Mouse (Mus musculus): ENCODE measurements around the gene Alx3.

Gene Alx3

DNA sequence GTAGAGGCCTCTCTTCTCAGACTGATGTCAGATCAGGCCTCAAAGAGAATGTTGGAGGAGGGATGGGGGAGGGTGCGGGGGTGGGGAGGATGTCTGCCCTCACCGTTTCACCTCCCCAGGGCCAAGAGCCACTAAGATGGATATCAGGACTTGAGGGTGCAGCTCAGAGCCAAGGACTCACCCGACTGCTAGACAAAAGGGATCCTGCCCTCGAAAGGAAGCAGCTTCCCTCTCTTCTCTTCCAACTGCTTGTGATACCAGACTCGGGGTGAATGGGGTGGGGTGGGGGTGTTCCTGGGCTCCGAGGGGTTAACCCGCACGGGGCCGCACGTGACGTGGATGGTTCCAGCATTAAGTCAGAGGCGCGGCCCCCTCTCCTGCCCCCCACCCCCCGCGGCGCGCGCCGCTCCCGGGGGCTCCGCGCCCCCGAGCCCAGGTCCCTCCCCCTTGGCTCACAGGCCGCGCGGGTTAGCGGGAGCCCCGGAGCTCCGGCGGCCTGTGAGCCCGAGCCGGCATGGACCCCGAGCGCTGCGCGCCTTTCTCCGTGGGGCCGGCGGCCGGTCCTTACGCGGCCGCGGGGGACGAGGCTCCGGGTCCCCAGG lies at the start of gene Alx3:
Alx3 (plus strand) TSS at position 370 of the 602 bp plus-strand sequence.
- DNase-seq (ENCODE audit: low spot score), result no peak

DNA sequence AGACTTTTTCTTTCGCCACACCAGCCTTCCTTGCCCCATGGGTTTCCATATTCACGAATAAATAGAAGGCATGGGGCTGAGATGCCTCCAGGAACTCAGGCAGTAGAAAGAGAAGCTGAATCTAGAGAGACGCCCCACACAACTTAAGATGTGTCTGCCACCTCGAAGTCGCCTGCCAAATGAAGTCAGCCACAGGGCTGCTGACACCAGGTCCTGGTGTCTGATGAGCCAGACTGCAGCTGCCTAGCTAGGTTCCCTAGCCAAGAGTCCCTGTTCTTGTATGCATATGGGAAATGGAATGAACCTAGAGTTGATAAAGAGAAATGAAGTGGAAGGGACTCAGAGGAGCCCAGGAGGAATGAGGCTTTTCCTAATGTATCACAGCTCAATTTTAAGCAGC lies 49.6 kb upstream of the Alx3 start:
- no peak for DNase-seq (ENCODE audit: low spot score)

DNA sequence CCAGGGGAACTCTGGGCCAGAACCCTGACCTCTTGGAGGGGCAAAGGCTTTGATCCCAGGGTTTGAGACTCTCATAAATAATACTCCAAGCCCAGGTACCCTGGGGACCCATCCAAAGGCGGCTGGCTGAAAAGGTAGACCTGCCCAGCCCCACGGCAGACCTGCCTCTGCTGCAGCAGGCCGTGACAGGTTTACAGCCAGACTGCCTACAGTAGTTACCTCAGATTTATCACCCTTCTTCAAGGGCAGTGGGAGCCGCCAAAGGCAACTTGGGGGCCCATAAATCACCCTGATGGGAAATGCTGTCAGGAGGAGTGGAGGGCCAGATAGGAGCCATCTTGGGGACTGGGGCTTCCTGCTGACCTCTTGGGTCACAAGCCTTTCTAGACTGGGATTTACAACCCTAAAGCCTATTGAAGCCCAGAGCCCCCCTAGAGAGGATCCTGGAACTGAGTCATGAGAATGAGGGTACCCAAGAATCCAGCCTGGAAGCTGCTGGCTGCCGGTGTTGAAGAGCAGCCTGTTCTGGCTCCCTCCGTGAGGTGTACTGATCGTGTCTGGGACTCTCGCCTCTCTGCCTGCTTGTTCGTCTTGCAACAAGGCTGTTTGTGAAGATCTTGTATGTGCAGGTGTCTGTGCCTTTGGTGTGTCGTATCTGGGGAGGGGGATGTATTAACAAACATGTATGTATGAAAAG lies 49.0 kb upstream of the Alx3 start:
- no peak for DNase-seq (ENCODE audit: low spot score)

DNA sequence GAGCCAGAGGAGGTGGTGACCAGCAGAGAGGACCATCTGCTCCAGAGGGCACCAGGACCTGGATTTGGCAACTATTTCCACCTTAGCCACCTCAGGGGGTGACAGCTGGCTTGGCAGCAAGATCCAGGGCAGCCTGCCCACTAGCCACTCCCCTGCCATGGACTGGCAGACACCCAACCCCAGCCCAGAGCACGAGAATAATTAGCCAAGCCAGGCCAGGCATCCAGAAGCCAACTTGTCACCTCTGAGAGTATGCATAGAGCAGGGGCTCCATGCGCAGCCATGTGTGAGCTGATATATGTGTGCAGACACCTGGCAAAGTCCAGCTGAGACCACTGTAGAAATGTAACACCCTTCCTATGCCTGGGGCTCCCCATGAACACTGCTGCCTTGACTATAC lies 47.9 kb upstream of the Alx3 start:
- peak; percentile 80 for DNase-seq (ENCODE audit: low spot score)

DNA sequence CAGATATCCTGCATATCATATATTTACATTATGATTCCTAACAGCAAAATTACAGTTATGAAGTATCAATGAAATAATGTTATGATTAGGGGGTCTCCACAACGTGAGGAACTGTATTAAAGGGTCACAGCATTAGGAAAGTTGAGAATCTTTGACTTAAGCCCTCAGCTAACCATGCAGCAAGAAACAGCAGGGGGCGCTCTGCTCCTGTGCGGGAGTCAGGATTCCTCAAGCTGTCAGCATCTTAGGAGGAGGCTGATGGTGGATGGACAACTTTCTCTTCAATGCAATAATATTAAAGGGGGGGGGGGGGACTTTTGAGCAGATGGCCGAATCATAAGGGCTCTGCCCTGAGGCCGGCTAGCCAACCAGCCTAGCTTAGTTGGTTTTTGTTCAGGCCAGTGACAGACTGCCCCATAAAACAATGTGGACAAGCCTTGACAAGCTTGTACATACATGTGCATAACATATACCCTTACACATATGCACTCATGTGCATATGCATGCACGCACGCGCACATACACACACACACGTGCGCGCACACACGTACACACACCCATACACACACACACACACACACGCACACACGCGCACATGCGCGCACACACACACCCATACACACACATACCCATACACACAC lies 44.3 kb upstream of the Alx3 start:
- peak; percentile 73 for DNase-seq (ENCODE audit: low spot score)

DNA sequence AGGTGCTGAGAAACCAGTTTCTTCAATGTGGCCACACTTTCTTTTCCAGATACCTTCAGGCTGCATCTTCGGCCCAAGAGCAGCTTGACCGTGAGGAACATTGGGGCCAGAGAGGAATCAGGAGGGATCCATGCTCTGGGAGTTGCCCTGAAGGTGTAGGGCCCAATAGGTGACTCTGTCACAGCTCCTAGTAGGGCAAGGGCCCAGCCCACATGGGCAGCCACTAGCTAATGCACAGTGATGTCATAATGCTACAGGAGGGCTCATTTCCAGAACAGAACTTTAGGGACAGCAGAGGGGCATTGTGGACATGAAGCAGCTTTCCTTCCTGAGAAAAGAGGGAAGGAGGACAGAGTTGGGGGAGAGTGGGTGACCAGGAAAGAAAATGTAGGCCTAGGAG lies 40.0 kb upstream of the Alx3 start, which contains the start of gene Ubl4b:
Ubl4b (minus strand) TSS at position 232 of the 400 bp plus-strand sequence.
- no peak for DNase-seq (ENCODE audit: low spot score)

DNA sequence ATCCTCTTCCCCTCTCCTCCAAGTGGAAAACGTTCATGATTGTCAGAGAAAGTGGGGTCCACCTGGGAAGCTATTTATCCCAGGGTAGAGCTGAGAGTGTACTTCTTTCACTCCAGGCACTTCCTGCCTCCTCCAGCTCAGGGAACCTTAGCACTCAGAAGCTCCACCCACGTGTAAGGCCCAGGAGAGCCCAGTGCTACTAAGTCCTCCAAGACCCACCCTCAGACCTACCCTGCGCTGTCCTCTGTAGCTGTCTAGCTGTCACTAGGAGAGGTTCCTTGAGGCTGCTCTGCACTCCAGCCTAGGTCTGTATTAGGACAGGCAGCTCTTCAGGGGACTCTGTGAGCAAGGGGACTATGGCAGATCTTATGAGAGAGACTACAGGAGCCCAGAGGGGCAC lies 36.1 kb upstream of the Alx3 start:
- no peak for DNase-seq (ENCODE audit: low spot score)

DNA sequence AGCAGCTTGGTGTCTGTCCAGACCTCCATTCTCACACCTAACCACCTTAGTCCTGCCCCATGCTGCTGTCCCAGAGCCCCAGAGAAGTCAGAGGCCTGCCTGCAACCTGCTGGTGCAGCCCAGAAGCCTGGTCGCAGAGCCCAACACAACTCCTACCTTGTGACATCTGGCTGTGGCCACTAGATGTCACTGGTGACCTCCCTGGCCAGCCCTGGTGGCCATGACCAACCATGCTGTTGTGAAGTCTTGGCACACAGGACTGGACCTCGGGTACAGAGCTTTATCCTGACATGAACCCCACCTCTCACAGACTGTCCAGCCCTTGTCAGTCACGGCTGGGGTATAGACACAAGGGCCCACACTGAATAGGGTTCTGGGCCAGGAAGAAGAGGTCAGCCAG lies 35.6 kb upstream of the Alx3 start:
- peak; percentile 83 for DNase-seq (ENCODE audit: low spot score)

DNA sequence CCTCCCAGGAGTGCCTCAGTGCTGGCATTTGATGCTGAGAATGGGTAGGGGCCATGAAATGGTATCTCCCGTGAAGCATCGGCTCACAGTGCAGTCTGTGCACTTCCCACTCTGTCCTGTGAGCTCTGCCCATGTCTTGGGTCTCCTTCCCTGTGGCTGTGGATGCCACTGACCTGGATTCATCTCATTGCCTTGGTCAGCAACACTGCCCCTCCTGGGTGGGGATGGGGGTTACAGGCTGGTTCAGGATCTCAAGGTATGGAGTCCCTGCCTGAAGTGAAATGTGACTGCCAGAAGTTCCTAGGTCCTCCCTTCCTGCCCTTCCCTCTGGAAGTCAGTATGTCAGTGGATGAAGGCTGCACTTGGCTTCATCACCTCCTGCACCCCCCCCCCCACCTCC lies 32.7 kb upstream of the Alx3 start:
- no peak for DNase-seq (ENCODE audit: low spot score)

DNA sequence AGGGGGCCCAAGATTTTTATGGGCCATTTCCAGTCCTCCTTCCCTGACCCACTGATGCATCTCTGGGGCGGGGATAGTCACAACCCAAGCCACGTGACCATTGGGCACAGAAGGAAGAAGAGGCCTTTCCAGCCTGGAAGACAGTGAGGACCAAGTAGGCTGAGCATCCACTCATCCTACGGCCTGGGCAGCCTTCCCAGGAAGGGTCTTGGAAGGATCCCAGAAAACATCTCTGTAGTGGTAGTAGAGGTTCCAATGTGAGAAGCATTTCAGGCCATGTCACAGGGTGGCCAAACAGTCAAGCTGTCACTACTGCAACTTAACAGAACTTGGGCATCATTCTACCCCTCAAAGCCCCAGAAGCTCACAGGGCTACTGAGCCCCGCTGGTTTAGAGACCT lies 32.2 kb upstream of the Alx3 start:
- DNase-seq (ENCODE audit: low spot score), result no peak

DNA sequence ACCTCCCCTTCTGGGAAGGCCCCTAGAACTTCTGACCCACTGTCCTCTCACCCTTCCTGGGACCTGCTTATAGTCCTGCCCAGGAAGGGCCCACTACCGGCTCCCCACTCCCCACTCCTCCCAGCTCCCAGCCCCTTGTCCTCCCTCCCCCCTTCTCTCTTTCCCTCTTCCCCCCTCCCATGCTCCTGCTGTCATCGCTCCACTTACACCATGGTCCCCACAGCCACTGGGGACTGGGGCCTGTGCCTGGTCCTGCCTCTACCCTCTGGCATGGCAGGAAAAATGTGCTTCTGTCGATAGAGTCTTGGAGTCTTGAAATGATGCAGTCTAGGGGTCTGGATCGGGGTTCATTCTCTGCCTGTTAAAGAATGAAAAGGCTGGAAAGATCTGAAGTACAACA lies 31.0 kb upstream of the Alx3 start:
- no peak for DNase-seq (ENCODE audit: low spot score)

DNA sequence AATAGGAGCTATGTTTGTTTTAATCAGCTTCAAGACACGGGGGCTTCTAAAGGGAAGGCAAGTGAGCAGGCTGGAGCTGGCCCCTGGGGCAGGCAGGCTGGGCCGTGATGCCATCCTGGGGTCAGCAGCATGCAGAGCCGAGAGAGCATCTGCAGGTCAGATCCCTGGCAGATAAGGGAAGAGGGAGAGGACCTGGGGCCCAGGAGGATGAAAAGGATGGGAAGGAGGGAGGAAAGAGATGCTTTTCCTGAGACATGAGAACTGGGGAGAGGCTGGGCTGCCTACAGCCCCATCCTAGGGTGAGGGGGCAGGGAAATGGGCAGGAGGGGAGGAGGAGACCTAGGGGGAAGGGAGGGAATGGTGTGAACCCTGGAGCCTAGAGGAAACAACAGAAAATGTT lies 29.5 kb upstream of the Alx3 start:
- DNase-seq (ENCODE audit: low spot score), result peak; percentile 36

DNA sequence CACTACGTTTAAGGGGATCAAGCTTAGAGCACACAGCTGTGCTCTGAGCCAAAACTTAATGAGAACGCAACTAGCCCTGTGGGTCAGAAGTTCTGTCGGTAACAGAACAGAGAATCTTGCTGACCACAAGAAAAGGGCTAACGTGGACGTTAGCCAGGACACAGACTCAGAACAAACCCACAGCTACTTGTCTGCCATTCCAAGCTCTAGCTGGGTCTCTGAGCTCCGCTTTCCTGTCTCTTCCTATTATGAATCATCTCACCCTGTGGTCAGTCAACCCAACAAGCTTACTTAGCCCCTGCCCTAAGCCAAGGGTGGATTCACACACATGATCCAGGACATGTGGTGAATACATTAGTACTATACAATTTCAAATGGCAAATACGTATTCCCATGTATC lies 27.1 kb upstream of the Alx3 start:
- DNase-seq (ENCODE audit: low spot score), result no peak

DNA sequence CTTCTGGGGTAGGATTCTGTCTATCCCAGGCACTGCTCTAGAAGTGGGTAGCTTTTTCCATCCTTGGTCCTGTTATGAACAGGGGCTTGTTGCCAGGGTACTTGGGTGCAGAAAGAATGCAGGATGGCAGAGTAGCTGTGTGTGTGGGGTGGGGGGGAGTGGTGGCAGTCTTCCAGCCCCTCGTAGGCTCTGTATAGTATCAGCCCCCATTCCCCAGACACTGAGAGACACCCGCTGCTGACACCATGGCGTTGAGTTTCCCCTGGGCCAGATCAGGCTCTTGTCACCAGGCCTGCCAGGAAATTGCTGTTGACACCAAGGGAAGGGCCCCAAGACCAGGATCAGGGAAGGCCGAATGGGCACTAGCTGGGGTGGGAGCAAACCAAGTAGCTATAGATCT lies 26.1 kb upstream of the Alx3 start:
- DNase-seq (ENCODE audit: low spot score), result peak; percentile 67

DNA sequence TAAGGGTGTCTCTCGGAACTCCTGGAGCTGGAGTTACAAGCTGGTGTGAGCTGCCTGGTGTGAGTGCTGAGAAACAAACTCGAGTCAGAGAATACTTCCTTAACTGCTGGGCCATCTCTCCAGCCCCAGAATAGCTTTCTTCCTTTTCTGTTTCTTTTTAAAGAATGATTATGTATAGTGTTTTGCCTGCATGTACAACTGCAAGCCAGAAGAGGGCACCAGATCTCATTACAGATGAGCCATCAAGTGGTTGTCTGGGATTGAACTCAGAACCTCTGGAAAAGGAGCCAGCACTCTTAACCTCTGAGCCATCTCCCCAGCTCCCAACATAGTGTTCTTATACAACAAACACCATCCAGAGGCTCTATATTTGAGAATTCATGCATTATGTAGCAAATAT lies 23.6 kb upstream of the Alx3 start:
- no peak for DNase-seq (ENCODE audit: low spot score)

DNA sequence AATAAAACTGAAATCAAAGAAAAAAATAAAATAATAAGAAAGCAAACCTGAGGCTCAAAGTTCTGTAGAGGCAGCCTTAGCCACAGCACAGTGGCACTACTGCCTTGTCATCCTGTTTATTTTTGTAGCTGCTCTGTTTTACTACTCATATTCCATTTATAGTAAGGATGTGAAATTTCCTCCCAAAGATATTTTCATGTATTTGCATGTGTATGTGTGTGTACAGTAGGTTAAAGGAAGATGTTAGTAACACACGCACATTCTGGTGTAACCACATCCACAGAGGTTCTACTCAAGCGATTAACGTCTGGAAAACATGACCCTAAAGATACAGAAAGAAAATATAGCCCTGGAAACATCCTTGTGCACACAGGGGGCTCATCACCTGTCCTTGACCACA lies 18.0 kb upstream of the Alx3 start:
- DNase-seq (ENCODE audit: low spot score), result no peak

DNA sequence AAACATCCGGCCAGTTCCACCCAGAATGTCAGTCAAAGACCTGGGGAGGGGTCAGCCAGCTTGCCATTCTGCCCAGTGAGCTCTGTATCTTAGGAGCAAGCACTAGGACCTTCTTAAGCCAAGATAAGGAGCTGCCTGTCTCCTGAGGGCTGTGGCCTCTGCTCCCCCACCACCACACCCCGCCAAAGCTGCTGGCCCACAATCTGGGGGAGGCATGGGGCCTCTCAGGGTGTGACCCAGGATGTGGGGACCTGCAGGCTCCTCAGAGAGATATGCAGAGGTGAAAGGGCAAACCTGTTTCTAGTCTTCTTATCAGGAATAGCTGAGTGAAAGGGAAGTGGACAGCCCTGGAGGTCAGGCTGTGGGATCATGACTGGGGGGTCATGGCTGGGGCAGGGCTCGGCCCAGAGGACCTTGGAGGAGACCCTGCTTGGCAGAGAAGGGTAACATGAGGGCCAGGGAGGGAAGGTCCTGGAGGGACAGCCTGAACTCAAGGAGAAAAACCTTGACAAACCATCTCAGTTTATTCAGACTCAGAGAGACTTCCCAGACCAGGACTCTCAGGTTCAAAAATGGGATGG lies 16.9 kb upstream of the Alx3 start:
- DNase-seq (ENCODE audit: low spot score), result no peak

DNA sequence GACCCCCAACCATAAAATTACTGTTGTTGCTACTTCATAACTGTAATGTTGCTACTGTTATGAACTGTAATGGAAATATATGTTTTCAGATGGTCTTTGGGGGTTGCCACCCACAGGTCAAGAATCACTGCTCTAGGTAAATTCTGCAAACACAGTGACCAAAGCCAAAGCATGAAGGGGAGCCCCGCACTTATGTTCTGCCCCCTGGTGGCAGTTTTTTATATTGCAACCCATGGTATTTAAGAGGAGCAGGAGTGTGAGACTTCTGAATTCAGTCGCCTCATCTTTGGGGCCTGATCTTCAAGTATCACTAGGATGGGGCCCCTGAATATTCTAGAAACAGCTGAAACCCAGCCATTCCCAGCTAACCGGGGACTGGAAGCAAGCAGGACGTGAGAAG lies 15.4 kb upstream of the Alx3 start:
- DNase-seq (ENCODE audit: low spot score), result peak; percentile 73

DNA sequence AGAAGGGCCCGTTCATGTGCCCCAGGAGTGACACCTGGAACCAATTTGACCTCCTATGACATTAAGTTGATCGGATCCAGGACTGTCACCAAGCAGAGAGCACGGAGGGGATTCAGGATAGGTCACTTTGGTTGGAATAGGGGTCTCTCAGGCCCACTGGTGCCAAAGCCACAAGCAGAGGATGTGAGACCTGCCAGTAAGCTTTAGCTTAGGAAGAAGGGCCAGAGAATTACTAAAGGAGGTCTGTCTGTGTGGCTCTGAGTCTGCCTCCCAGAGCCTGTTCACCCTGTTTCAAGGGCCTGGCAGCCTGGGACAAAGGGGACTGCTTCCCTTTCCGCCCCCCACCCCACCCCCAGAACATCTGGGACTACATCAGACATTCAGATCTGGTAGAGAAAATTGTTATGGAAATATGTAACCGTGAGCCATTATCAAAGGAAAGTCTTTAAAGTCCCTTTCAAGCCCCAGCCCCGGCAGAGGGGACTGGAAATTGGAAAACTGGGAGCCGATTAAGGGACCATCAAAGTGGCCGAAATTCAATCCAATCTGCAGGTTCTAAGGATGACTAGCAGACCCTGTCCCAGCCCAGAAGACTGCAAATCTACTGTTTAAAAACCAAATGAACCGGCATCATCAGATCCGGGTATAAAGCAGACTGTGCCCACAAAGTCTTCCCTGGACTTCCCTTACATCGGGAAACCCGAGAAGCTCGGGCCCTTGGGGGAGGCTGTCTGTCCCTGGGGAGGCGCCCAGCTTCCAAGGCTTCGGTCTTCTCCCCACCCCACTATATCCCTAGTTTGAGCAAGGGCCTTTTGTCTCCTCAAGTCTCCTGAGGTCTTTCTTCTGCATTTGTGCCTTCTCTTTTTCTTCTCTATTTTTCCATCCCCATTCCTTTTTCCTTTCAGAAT lies 13.5 kb upstream of the Alx3 start:
- no peak for DNase-seq (ENCODE audit: low spot score)

DNA sequence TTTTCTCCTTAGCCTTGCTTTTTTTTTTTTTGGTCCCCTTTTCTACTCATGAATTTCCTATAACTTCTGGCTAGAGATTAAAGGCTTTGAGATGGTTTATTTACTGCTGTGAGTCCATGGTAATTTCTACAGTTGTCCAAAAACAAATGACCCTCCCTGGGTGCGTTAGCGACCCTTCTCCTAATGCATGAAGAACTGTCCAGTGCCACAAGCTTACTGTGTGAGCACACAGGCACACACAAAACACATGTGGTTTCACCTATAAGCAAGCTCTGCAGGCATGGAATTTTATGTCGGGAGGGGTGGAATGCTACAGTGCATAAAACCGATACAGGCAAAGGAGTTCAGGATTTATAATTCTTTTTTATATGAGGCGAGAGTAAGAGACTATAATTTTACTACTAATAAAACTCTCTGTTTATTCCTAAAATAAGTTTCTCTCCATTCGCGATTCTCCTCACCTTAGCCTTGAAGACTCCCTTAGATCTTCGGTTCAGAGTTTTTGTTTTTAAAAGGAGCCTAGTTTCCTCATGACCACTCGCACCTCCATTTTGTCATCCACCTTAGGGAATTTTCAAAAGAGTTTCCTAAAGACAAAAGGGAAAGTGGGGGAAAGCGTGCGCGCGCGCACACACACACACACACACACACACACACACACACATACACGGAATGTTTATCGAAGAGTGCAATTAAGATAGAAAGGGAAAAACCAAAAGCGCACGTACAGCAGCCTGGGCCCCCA lies 12.5 kb upstream of the Alx3 start:
- DNase-seq (ENCODE audit: low spot score), result no peak
